Mouse (Mus musculus) heart, postnatal 25 days (tissue): ENCODE results near the gene Thbs3. TPM values are rescaled to one million over a fixed set of nuclear protein-coding genes. Genes with fewer than 3 reads are reported as not detected.

ENCODE experiments used
- DNase-seq: peaks from one replicate; pipeline ENCODE4 v3.0.0; 2022; ENCODE audit warnings: low spot score
- intact Hi-C: fragments of 180-260 bp; cut with DNase I; formaldehyde crosslinking; loops from one replicate; pipeline ENCODE4 v1.15.1; 2025
- total RNA-seq, 2 experiments: library from RNA; stranded (reverse); gene quantifications; 2 replicates each; pipeline ENCODE4 v1.2.3; 2021

Gene Thbs3
- total RNA-seq, 2 experiments from 2014 or later: 6.1 to 7.2 TPM

DNA sequence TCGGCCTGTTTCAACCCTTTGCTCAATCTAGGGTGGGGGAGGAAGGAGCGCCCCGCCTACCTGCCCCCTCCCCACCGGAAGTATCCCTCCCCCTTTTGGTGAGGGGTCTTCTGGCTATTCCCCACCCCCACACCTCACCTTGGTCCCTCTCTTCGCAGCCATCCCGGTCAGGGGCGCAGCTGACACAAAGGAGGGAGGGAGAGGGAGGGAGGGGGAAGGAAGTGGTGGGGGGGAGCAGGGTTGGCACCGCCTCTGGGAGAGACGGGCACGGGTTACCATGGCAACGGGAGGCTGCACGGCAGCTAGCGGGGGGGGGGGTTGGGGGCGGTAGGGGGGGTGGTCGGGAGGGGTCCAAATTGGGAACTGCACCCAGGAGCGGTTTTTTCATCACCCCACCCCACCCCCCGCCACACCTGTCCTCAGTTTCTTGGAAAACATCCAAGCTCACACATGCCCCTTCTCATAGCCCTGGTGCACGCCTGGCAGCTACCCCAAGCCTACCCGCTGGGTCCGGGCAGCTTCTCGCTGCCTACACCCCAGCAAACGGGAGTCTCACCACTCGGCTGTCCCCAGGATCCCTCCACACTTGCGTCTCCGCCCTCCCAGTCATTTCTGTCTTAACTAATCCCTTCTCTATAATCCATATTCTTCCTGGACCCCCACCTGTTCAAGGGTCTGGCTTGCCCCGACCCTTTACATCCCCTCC, 30.2 kb downstream of the Thbs3 start:
- DNase-seq: no peak
- intact Hi-C loops: no loop called here

GRCm38 (mm10) chr3:89245688-89246171, 30.8 kb downstream of the Thbs3 start, which contains the start of gene Krtcap2:
Gene Krtcap2 (plus strand): TSS chr3:89245966.
- DNase-seq: no peak
- intact Hi-C loops: no loop called here

GRCm38 (mm10) chr3:89246261-89247100, 31.5 kb downstream of the Thbs3 start, which contains the start of gene Trim46:
Gene Trim46 (minus strand): TSS chr3:89246309.
- intact Hi-C loops: no loop called here
- peak; percentile 83 for DNase-seq

DNA sequence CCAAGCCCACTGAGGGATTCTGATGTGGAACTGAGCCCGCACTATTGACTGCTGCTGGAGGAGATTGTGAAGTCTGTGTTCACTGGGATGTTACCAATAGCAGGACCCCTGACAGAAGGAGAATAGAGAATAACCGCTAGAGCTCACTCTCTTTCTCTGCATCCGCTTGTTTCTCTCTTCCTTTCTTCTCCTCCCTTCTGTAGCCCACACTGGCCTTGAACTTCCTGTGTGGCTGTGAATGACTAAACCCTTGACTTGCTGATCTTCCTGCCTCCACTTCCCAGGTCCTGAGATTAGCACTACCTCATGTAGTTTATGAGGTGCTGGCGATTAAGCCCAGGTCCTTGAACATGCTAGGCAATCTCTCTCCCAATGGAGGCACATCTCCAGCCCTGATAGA, 32.5 kb downstream of the Thbs3 start:
- intact Hi-C loops: no loop called here
- no peak for DNase-seq

- no peak for DNase-seq
Measured at GRCm38 (mm10) chr3:89250435-89251040, 35.6 kb downstream of the Thbs3 start.

GRCm38 (mm10) chr3:89251365-89251895, 36.5 kb downstream of the Thbs3 start:
- peak; percentile 71 for DNase-seq
- intact Hi-C loops: loop anchor here (2.0 kb wide), 2 partner anchors 15 to 57 kb away; no protein-coding TSS in a partner anchor

More at GRCm38 (mm10) chr3:89250435-89251040, 35.6 kb downstream of the Thbs3 start:
- intact Hi-C loops: loop anchor here (1.0 to 2.0 kb wide), 3 partner anchors 16 to 58 kb away; no protein-coding TSS in a partner anchor

DNA sequence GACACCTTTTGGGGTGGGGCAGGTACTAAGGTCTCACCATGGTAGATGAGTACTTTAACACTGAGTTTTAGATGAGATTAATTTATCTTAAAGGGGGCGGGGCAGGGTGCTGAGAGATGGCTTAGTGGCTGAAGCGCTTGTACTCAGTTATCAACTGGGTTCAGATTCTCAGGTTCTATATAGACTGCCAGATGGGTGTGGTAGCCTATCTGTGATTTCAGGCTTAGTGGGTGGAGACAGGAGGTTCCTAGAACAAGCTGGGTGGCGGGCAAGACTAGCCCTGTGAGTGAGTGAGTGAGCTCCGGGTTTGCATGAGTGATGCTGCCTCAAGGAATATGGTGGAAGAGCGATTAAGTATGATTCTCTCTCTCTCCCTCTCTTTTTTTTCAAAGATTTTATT, 40.0 kb downstream of the Thbs3 start:
- DNase-seq: no peak
- intact Hi-C loops: no loop called here

- intact Hi-C loops: no loop called here
- no peak for DNase-seq
Measured at GRCm38 (mm10) chr3:89256177-89256576, 41.2 kb downstream of the Thbs3 start.

GRCm38 (mm10) chr3:89259076-89259475, 44.1 kb downstream of the Thbs3 start, which contains the start of gene Dpm3:
Gene Dpm3 (plus strand): TSS chr3:89259358.
- intact Hi-C loops: no loop called here

GRCm38 (mm10) chr3:89260211-89260610, 45.2 kb downstream of the Thbs3 start:
- no peak for DNase-seq
- intact Hi-C loops: no loop called here

More at GRCm38 (mm10) chr3:89259076-89259475, 44.1 kb downstream of the Thbs3 start, which contains the start of gene Dpm3:
- no peak for DNase-seq

DNA sequence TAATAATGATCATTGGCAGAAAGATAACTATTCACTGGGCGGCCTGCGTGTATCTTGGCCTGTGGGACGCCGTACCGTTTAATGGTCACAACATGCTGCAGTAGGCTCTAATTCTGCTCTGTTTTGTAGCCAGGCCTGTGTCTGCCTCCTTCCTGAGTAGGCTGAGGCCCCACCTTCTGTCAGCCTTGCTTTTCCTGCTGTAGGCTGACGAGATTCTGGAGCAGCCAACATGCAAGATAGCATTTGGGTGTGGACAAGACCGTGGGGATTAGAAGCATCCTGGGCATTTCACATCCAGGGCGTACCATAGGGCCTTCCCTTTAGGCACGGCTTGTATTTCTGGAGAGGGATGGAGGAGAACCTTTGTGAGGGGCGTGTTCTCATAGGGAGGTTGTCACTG, 47.4 kb downstream of the Thbs3 start:
- DNase-seq: no peak
- intact Hi-C loops: no loop called here

- intact Hi-C loops: loop anchor here (2.0 kb wide), 1 partner anchor 16 kb away; no protein-coding TSS in a partner anchor
- no peak for DNase-seq
Measured at GRCm38 (mm10) chr3:89266439-89266893, 51.5 kb downstream of the Thbs3 start.

GRCm38 (mm10) chr3:89268916-89269315, 53.9 kb downstream of the Thbs3 start:
- intact Hi-C loops: no loop called here
- DNase-seq: no peak

GRCm38 (mm10) chr3:89270051-89270755, 55.2 kb downstream of the Thbs3 start, which contains the start of gene Slc50a1:
Gene Slc50a1 (minus strand): TSS chr3:89270570.
- DNase-seq: peak; percentile 77
- intact Hi-C loops: no loop called here

DNA sequence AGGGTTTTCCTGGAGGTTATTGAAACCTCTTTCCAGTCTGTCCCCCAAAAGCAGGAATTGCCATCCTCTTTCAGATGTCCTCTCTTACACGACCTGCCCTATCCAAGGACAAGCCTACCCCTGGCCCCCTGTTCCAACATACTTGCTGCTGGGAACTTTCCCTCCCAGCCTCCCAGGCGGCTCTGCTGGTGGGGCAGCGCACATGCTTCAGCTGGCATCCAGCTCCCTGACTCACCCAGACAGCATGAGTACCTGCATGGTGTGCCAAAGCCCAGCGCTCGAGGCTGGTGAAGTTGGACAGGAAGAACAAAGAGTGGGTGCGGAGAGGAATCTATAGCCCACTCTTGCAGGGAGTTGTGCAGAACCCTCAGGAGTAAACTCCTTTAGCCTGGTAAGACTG, 55.9 kb downstream of the Thbs3 start:
- no peak for DNase-seq
- intact Hi-C loops: no loop called here

- intact Hi-C loops: no loop called here
- no peak for DNase-seq
Measured at GRCm38 (mm10) chr3:89271760-89272159, 56.8 kb downstream of the Thbs3 start.

DNA sequence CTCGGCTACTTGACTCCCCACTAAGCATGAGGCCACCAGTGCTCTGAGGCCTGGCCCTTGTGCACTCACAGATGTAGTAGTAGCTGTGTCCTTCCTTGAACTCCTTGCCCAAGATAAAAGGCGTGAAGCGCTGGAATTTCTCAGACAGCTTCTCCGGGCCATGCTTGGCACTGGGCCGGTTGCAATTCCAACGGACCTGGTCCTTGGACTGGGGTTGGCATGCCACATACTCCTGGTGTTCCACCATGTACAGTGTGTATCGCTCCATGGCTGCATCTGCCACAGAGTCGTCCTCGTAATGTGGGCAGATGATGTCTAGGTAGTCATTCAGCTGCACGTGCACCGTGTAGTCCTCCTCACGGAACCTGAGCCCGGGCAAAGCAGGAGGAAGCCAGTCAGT, 61.1 kb downstream of the Thbs3 start:
- DNase-seq: no peak
- intact Hi-C loops: no loop called here
